Mouse (Mus musculus) midbrain, embryonic 10.5 days (tissue): ENCODE measurements at regions not wholly inside any gene's neighbourhood (a gene's known extent, or its start where the extent isn't known, plus 50 kb on each side); places are given as distances from the start of the nearest gene placed in this dataset.
"Not testable (repeated sequence)": the region's sequence is repeated elsewhere in the genome, so short reads cannot be mapped to it uniquely, and the experiment has no call there.

Source experiments
- DNase-seq: peaks from one replicate; pipeline ENCODE4 v3.0.0-alpha.2; 2017; ENCODE audit warnings: low spot score
- H3K27ac ChIP-seq: fragments of 300-500 bp; sonication (generic); replicated peaks from 2 replicates; pipeline ENCODE4 v1.5.1; 2016; ENCODE audit warnings: mild to moderate bottlenecking
- H3K27me3 ChIP-seq: fragments of 300-500 bp; sonication (generic); 2 replicates; pipeline ENCODE4 v1.6.1; 2016; ENCODE audit warnings: low read depth, mild to moderate bottlenecking; ENCODE audit not compliant: poor library complexity, severe bottlenecking
- H3K36me3 ChIP-seq: fragments of 300-500 bp; sonication (generic); 2 replicates; pipeline ENCODE4 v1.6.1; 2016; ENCODE audit warnings: mild to moderate bottlenecking, moderate library complexity
- H3K4me1 ChIP-seq: fragments of 300-500 bp; sonication (generic); 2 replicates; pipeline ENCODE4 v1.6.1; 2016
- H3K4me3 ChIP-seq: fragments of 300-500 bp; sonication (generic); 2 replicates; pipeline ENCODE4 v1.5.1; 2016; ENCODE audit warnings: mild to moderate bottlenecking, moderate library complexity
- H3K9me3 ChIP-seq: fragments of 300-500 bp; sonication (generic); replicated peaks from 2 replicates; pipeline ENCODE4 v1.6.1; 2016; ENCODE audit warnings: mild to moderate bottlenecking
- WGBS: fragments of 180-500 bp; shearing (Covaris S2); methylation state at CpG from one replicate; pipeline ENCODE4 v1.1.7; 2016; 5-methylcytosine and 5-hydroxymethylcytosine counted together

DNA sequence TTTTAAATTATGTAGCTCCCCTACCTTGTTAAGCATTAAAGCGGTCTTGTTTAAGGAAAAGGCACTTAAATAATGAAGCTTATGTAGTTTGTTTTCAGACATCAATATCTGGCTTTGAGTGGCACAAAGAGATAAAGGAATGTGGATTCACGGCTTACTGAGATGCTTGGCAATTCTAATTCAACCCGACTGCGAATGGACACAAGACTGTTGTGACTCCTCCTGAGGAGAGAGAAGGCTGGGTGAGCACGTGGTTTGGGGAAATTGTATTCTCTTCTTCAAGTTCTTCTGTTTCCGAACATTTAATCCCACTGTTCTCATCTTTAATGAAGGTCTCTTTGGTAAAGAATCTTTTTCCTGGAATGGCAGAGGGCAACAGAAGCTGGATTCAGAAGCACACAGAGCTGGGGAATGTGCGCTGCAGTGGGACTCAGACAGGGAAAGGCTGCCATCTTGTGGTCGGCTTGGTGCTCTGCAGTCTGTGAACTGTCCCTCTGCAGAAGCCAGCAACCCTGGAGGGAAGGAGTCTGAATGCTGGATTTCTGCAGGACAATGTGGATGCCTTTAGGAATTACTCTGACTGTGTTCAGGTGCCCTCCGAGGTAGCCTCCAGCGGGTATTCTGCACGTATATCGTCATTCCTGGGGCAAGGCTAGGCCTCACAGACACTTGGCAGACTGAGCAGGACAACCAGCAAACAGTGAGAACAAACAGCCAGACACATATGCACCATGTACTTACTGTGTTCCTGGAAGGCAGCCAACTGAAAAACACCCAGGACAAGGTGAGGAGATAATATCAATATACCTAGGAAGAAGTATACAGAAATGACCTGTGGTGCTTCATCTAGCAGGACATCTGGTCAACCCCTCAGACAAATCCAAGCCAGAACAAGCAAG, 54.0 kb upstream of the Pax1 start:
- no peak overlapping the region for H3K4me3 ChIP-seq
- H3K27ac ChIP-seq: no peak overlapping the region
- H3K4me1 ChIP-seq: no peaks in the 10 kb centered on the region; the same call in 1 of the 2 replicates
- peak; percentile 76 for DNase-seq
- peaks cover 27% of the 10 kb centered on the region for H3K27me3 ChIP-seq
- H3K9me3 ChIP-seq: no peaks in the 10 kb centered on the region
- WGBS: 14% methylated on average over 12 of the region's 12 CpGs
- no peaks in the 10 kb centered on the region for H3K36me3 ChIP-seq

DNA sequence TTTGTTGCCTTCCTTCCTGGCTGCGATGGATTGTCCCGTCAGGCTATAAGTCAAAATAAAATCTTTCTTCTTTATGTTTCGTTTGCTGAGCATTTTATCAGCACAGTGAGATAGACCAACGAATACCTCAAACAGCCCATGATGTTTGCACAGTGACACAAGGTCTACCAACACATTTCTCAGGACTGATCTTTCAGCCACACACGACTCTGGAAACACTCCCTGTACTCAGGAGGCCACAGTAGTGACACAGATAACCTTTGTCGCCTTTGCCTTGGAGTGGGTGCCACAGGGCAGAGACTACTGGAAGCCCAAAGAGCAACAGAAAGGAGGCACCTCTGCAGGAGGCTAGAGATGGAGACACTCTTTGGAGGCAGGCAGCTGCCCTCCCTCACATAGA, 55.0 kb upstream of the Pax1 start:
- Histone ChIP-seq H3K27ac (no peak overlapping the region), H3K27me3 (peaks cover 27% of the 10 kb centered on the region), H3K4me1 (no peaks in the 10 kb centered on the region; the same call in 1 of the 2 replicates), H3K4me3 (no peak overlapping the region), H3K36me3 (no peaks in the 10 kb centered on the region), H3K9me3 (no peaks in the 10 kb centered on the region)
- WGBS: 79% methylated on average over 6 of the region's 6 CpGs
- no peak for DNase-seq

DNA sequence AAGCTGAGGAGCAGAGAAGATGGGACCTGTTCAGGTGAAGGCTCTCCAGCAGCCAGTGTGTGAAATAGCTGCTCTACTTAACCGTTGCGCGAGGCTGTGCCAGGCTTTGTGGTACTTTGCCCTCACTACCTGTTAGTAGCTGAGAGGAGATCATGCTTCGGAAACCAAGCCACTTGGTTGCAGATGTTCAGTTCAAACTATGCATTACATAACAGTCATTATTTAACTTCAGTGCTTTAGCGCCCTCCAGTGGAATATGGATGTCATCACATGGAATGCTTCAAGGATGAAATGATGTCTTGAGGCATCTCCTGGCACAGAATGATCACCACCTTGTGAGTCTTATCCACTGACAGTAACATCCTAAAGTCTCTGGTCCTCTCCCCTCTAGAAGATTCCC, 56.5 kb upstream of the Pax1 start:
- no peaks in the 10 kb centered on the region for H3K9me3 ChIP-seq
- DNase-seq: peak; percentile 28

DNA sequence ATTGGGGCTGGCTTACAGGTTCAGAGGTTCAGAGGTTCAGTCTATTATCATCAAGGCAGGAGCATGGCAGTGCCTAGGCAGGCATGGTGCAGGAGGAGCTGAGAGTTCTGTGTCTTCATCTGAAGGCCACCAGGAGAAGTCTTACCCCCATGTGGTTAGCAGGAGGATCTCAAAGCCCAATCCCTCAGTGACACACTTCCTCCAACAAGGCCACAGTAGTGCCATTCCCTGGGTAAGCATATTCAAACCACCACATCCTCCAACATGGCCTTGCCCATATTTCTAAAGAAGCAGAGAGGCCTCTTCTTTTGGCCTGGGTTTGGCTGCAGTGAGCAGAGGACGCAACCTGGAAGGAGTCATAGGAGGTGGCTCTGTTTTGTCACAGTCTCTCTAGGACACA, 61.2 kb upstream of the Pax1 start:
- Histone ChIP-seq H3K27ac (no peak overlapping the region), H3K36me3 (no peaks in the 10 kb centered on the region), H3K9me3 (no peaks in the 10 kb centered on the region), H3K4me3 (no peak overlapping the region), H3K27me3 (peaks cover 10% of the 10 kb centered on the region), H3K4me1 (no peaks in the 10 kb centered on the region)
- 89% methylated on average over 1 of the region's 1 CpGs for whole genome bisulfite sequencing
- DNase-seq: no peak

More for the DNA sequence above, 56.5 kb upstream of the Pax1 start:
- no peaks in the 10 kb centered on the region; the same call in 1 of the 2 replicates for H3K4me1 ChIP-seq
- 27% methylated on average over 5 of the region's 5 CpGs for WGBS
- H3K27me3 ChIP-seq: peaks cover 27% of the 10 kb centered on the region
- H3K27ac ChIP-seq: no peak overlapping the region
- H3K4me3 ChIP-seq: no peak overlapping the region
- no peaks in the 10 kb centered on the region for H3K36me3 ChIP-seq

DNA sequence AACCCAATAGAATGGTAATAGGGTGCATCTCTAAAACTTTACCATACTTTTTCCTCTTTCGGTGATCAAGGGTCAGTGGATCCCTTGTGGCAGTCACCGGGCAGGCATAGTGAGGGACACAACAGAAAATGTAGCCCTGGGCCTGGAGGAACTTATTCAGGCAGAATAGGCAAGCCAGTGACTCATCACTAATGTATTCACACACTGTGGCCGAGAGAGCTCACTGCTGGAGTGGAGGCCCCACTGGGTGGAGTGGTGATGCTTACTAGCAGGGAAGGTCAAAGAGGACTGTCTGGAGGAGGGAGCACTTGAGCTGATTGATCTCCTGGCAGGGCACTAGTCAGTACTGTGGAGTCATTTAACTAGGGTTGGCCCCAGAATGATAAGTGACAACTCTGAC, 62.4 kb upstream of the Pax1 start:
- DNase-seq: no peak
- H3K4me1 ChIP-seq: no peaks in the 10 kb centered on the region
- WGBS: 70% methylated on average over 3 of the region's 3 CpGs
- no peak overlapping the region for H3K4me3 ChIP-seq
- no peaks in the 10 kb centered on the region for H3K9me3 ChIP-seq
- no peak overlapping the region for H3K27ac ChIP-seq
- H3K36me3 ChIP-seq: no peaks in the 10 kb centered on the region
- H3K27me3 ChIP-seq: no peaks in the 10 kb centered on the region

DNA sequence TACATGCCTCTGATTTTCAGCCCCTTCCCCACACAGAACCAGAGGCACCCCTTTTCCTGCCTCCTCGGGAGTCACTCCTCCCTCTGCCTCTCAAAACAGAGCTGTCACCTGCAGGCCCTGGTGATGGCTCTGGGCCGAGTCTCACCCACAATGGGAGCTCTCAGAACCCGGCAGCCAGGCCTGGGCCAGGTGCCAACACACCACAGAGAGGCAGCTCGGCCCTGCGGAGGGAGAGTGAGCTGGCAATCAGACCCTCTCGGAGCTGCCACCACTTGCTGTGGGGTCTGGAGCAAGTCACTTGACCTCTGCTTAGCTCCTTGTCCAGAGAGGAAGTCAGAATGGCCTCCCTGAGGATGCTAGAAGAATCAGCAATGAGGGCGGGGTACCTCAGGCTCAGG, 63.2 kb upstream of the Pax1 start:
- no peaks in the 10 kb centered on the region for H3K4me1 ChIP-seq
- H3K9me3 ChIP-seq: no peaks in the 10 kb centered on the region
- no peak overlapping the region for H3K27ac ChIP-seq
- no peak for DNase-seq
- WGBS: 78% methylated on average over 7 of the region's 7 CpGs
- no peaks in the 10 kb centered on the region for H3K36me3 ChIP-seq
- no peak overlapping the region for H3K4me3 ChIP-seq
- no peaks in the 10 kb centered on the region for H3K27me3 ChIP-seq

DNA sequence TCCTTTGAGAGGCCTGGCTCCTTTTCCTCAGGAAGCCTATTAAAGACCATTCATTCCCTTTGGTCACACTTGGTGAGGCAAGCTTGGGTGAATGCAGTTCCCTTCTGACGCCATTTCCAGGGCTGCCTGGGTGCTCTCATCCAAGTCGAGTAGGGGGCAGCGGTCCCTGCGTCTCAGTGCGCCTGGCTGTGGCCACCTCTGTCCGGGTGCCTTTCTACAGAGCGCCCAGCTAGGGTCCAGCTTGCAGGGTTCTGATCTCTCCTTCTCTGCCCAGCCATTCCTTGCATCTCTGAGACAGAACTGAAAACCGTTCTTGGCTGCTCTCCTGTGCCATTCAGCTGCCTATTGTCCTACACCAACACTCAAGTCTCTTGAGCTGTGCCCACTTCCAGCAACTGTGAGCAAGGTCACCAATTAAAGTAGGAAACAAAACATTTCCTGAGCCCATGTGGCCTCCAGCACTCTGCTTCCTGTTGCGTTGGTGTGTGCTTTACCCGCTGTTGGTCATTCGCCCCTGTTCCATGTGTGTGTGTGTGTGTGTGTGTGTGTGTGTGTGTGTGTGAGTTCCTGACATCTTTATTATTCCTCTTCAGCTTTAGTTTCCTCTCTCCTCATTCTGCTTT, 63.7 kb upstream of the Pax1 start:
- Histone ChIP-seq H3K27me3 (no peaks in the 10 kb centered on the region), H3K27ac (no peak overlapping the region), H3K9me3 (no peaks in the 10 kb centered on the region), H3K36me3 (no peaks in the 10 kb centered on the region), H3K4me3 (no peak overlapping the region), H3K4me1 (no peaks in the 10 kb centered on the region)
- whole genome bisulfite sequencing: 82% methylated on average over 11 of the region's 11 CpGs
- no peak for DNase-seq

DNA sequence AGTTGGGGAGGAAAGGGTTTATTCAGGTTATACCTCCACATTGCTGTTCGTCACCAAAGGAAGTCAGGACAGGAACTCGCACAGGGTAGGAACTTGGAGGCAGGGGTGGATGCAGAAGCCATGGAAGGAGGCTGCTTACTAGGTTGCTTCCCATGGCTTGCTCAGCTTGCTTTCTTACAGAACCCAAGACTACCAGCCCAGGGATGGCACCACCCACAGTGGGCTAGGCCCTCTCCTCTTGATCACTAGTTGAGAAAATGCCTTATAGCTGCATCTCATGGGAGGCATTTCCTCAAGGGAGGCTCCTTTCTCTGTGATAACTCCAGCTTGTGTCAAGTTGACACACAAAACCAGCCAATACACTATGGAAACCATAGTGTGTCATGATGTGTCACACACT, 66.8 kb upstream of the Pax1 start:
- not testable (repeated sequence) for H3K4me3 ChIP-seq, H3K27ac ChIP-seq, H3K27me3 ChIP-seq, DNase-seq, H3K36me3 ChIP-seq, H3K4me1 ChIP-seq, H3K9me3 ChIP-seq
- 97% methylated on average over 2 of the region's 2 CpGs for WGBS

DNA sequence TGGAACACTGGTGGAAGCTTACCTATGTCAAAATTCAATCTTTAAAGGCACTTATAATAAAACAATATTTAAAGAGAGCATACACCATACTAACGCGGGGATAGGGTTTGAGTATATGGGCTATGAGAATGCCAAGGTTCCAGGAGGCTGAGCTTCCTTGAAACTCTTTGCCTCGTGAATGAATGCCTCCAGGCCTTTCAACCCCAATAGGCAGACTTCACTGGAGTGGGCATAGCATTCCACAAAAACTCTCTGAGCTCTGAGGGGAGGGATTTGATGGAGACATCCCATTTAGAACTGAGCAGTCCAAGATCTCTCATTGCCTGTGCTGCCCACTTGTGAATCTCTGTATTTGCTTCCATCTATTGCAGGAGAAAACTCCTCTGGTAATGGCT, 68.4 kb upstream of the Pax1 start:
- H3K4me1 ChIP-seq: no peaks in the 10 kb centered on the region
- H3K27ac ChIP-seq: no peak overlapping the region
- DNase-seq: no peak
- H3K9me3 ChIP-seq: no peaks in the 10 kb centered on the region
- H3K4me3 ChIP-seq: no peak overlapping the region
- H3K27me3 ChIP-seq: no peaks in the 10 kb centered on the region
- 68% methylated on average over 3 of the region's 3 CpGs for WGBS
- H3K36me3 ChIP-seq: no peaks in the 10 kb centered on the region

DNA sequence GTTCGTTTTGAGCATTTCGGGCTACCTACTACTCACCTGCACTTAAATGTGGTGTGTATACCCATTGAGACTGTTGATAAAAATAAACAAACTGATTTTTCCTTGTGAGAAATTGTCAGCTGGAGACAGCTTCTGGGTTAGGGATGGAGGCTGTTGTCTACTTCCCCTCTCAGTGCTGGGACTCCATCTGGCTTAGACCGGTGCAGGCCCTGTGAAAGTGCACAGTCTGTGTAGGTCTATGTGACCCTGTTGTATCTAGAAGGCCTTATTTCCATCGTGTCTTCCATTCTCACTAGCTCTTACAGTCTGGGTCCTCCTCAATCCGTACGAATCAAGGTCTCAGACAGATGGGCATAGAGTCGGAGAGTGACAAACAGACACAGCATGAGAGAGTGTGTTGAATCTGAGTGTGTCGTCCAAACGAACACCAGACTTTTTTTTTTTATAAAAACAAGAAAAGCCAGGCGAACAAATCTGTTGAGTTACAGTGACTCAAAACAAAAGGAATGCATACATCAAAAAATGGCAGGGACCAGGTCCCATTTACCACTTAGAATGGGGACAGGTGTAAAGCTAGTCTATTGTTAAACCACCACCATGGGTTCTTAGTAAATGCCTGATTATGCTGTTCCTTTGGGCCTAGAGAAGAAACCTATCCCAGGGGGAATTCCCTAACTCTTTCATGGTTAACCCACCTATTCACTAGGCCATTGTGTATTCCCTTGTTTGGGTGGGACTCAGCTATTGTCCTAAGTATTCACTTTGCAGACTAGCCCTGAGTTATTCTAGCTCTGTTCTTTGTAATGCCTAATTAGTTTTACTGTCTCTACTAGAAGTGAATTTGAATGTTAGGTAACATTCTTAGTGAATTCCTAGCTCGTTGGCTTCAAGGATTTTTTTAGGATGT, 69.1 kb upstream of the Pax1 start:
- no peak overlapping the region for H3K4me3 ChIP-seq
- no peaks in the 10 kb centered on the region for H3K9me3 ChIP-seq
- 51% methylated on average over 11 of the region's 11 CpGs for WGBS
- DNase-seq: no peak
- H3K27ac ChIP-seq: no peak overlapping the region
- no peaks in the 10 kb centered on the region for H3K36me3 ChIP-seq
- no peaks in the 10 kb centered on the region for H3K27me3 ChIP-seq
- no peaks in the 10 kb centered on the region for H3K4me1 ChIP-seq

DNA sequence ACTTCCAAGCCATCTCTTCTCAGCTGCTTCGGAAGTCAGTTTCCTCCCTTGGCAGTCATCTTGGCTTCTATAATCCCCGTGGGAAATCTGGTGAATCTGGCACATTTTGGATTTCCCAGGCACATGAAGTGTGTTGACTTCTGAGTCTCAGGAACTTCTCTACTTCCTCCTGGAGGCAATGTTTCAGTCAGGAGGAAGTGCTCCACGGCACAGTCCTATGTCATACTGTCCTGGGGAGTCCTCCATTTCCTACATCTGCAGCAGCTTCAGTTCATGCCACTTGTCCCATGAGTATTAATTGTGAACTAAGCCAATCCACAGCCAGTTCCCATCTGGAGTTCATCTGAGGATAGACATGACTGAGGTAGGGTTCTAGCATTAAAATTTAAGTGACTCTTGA, 78.3 kb upstream of the Pax1 start:
- Histone ChIP-seq H3K27ac (no peak overlapping the region), H3K36me3 (no peaks in the 10 kb centered on the region), H3K9me3 (no peaks in the 10 kb centered on the region), H3K4me3 (no peak overlapping the region), H3K4me1 (no peaks in the 10 kb centered on the region), H3K27me3 (no peaks in the 10 kb centered on the region)
- 82% methylated on average over 3 of the region's 3 CpGs for whole genome bisulfite sequencing
- DNase-seq: no peak

DNA sequence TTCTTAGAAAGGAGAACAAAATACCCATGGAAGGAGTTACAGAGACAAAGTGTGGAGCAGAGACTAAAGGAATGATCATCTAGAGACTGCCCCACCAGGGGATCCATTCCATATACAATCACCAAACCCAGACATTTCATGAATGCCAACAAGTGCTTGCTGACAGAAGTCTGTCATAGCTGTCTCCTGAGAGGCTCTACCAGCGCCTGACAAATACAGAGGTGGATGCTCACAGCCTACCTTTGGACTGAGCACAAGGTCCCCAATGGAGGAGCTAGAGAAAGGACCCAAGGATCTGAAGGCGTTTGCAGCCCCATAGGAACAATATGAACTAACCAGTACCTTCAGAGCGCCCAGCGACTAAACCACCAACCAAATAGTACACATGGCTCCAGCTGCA, 83.6 kb upstream of the Nkx2-2 start:
- H3K27me3 ChIP-seq: no peaks in the 10 kb centered on the region
- DNase-seq: no peak
- H3K36me3 ChIP-seq: no peaks in the 10 kb centered on the region
- H3K4me1 ChIP-seq: no peaks in the 10 kb centered on the region
- H3K4me3 ChIP-seq: no peak overlapping the region
- no peak overlapping the region for H3K27ac ChIP-seq
- H3K9me3 ChIP-seq: no peaks in the 10 kb centered on the region
- 81% methylated on average over 4 of the region's 4 CpGs for WGBS
